Mouse (Mus musculus) limb, embryonic 14.5 days (tissue): ENCODE measurements around the gene Fam171a2. TPM values are rescaled to one million over a fixed set of nuclear protein-coding genes. Genes with fewer than 3 reads are reported as not detected.

Experiments used
- ATAC-seq: fragments of 200-750 bp; cut with Nextera tagmentation; 2 replicates; pipeline ENCODE4 v1.8.0; 2017; ENCODE audit warnings: low read depth, moderate number of reproducible peaks, moderate TSS enrichment; ENCODE audit not compliant: low FRiP score
- DNase-seq: peaks from one replicate; pipeline ENCODE4 v3.0.0-alpha.2; 2015; ENCODE audit warnings: low spot score
- H3K27ac ChIP-seq: fragments of 300-500 bp; sonication (generic); replicated peaks from 2 replicates; pipeline ENCODE4 v1.5.1; 2014; ENCODE audit warnings: low read depth, mild to moderate bottlenecking, low read length, moderate library complexity, mixed read lengths
- H3K27me3 ChIP-seq: fragments of 300-500 bp; sonication (generic); 2 replicates; pipeline ENCODE4 v1.6.1; 2014; ENCODE audit warnings: low read length, mixed read lengths; ENCODE audit not compliant: control insufficient read depth, insufficient read depth
- H3K36me3 ChIP-seq: fragments of 300-500 bp; sonication (generic); 2 replicates; pipeline ENCODE4 v1.6.1; 2014; ENCODE audit warnings: mild to moderate bottlenecking, low read length, moderate library complexity, mixed read lengths; ENCODE audit not compliant: control insufficient read depth, insufficient read depth
- H3K4me1 ChIP-seq: fragments of 300-500 bp; sonication (generic); 2 replicates; pipeline ENCODE4 v1.6.1; 2014; ENCODE audit warnings: antibody characterized with exemption, low read length, mixed read lengths; ENCODE audit not compliant: control insufficient read depth, insufficient read depth
- H3K4me2 ChIP-seq: fragments of 300-500 bp; sonication (generic); replicated peaks from 2 replicates; pipeline ENCODE4 v1.6.1; 2014; ENCODE audit warnings: low read depth, mild to moderate bottlenecking, low read length, moderate library complexity; ENCODE audit not compliant: severe bottlenecking
- H3K4me3 ChIP-seq: fragments of 300-500 bp; sonication (generic); replicated peaks from 2 replicates; pipeline ENCODE4 v1.5.1; 2014; ENCODE audit warnings: low read length
- H3K9ac ChIP-seq: fragments of 300-500 bp; sonication (generic); 2 replicates; pipeline ENCODE4 v1.6.1; 2014; ENCODE audit warnings: mild to moderate bottlenecking, low read depth, low read length, moderate library complexity; ENCODE audit not compliant: severe bottlenecking
- H3K9me3 ChIP-seq: fragments of 300-500 bp; sonication (generic); 2 replicates; pipeline ENCODE4 v1.6.1; 2016; ENCODE audit warnings: low read length; ENCODE audit not compliant: control insufficient read depth
- POLR2A ChIP-seq: fragments of 200-500 bp; IDR thresholded peaks from 2 replicates; pipeline ENCODE4 v1.8.0; 2012; ENCODE audit warnings: inconsistent platforms, mild to moderate bottlenecking, moderate library complexity, borderline replicate concordance; ENCODE audit not compliant: insufficient read depth, insufficient read length; ENCODE audit errors: extremely low read depth
- WGBS: fragments of 180-500 bp; shearing (Covaris S2); extraction: QIAGEN DNeasy Blood & Tissue Kit; methylation state at CpG from one replicate; pipeline ENCODE4 v1.1.7; 2014; 5-methylcytosine and 5-hydroxymethylcytosine counted together
- polyA plus RNA-seq, 2 experiments: library from polyadenylated mRNA; depleted of rRNA in 1 of 2; stranded (reverse) in 1 of 2; unstranded in 1 of 2; fragments of >200 nt; fragmentation: Nextera tagmentation in 1 of 2; extraction: Ambion mirVana in 1 of 2; gene quantifications; 2 replicates each; pipeline versions ENCODE4 v1.2.1 to v1.2.3; 2012 to 2014

Fam171a2 gene
- polyA plus RNA-seq, 2 experiments = 8.9 to 56.8 TPM

GRCm38 (mm10) chr11:102425555-102426316 lies 21.7 kb downstream of the Fam171a2 start:
- no peak for TF ChIP-seq POLR2A
- Histone ChIP-seq H3K4me3 (no peak overlapping the region), H3K27ac (no peak overlapping the region), H3K4me2 (no peak overlapping the region), H3K27me3 (no peaks in the 10 kb centered on the region), H3K4me1 (peaks cover 6% of the 10 kb centered on the region), H3K9ac (no peak overlapping the region), H3K36me3 (no peaks in the 10 kb centered on the region), H3K9me3 (0 out of 2 replicates have a peak, but pooled peaks cover under 1% of the 10 kb centered on the region)
- ATAC-seq = no peak
- DNase-seq = no peak
- WGBS = 87% methylated on average over 8 of the region's 8 CpGs

GRCm38 (mm10) chr11:102424666-102425065 lies 22.8 kb downstream of the Fam171a2 start:
- Histone ChIP-seq H3K27ac (no peak overlapping the region), H3K4me3 (no peak overlapping the region), H3K27me3 (no peaks in the 10 kb centered on the region), H3K9ac (no peak overlapping the region), H3K9me3 (0 out of 2 replicates have a peak, but pooled peaks cover 3% of the 10 kb centered on the region), H3K4me2 (no peak overlapping the region), H3K4me1 (peaks cover 4% of the 10 kb centered on the region), H3K36me3 (no peaks in the 10 kb centered on the region)
- TF ChIP-seq POLR2A = no peak
- DNase-seq (no peak), ATAC-seq (no peak)
- 80% methylated on average over 6 of the region's 6 CpGs for WGBS

- TF ChIP-seq POLR2A = no peak
- H3K36me3 ChIP-seq = no peaks in the 10 kb centered on the region
- no peaks in the 10 kb centered on the region for H3K4me1 ChIP-seq
- 0 out of 2 replicates have a peak, but pooled peaks cover 3% of the 10 kb centered on the region for H3K9me3 ChIP-seq
- H3K27me3 ChIP-seq = no peaks in the 10 kb centered on the region
- DNase-seq (no peak), ATAC-seq (no peak)
- no peak overlapping the region for H3K27ac ChIP-seq
- 59% methylated on average over 8 of the region's 8 CpGs for WGBS
- no peak overlapping the region for H3K4me3 ChIP-seq
- no peak overlapping the region for H3K9ac ChIP-seq
- H3K4me2 ChIP-seq = no peak overlapping the region
Observed at GRCm38 (mm10) chr11:102421559-102421958, 25.9 kb downstream of the Fam171a2 start.

GRCm38 (mm10) chr11:102418887-102419286 lies 28.6 kb downstream of the Fam171a2 start:
- Histone ChIP-seq H3K9me3 (0 out of 2 replicates have a peak, but pooled peaks cover 3% of the 10 kb centered on the region), H3K4me3 (no peak overlapping the region), H3K27me3 (no peaks in the 10 kb centered on the region), H3K4me1 (no peaks in the 10 kb centered on the region), H3K4me2 (no peak overlapping the region), H3K36me3 (no peaks in the 10 kb centered on the region), H3K9ac (no peak overlapping the region), H3K27ac (no peak overlapping the region)
- TF ChIP-seq POLR2A = no peak
- DNase-seq (no peak), ATAC-seq (no peak)

- H3K36me3 ChIP-seq = no peaks in the 10 kb centered on the region
- H3K4me1 ChIP-seq = no peaks in the 10 kb centered on the region
- no peak for ATAC-seq
Observed at GRCm38 (mm10) chr11:102417160-102417559, 30.3 kb downstream of the Fam171a2 start.

More at GRCm38 (mm10) chr11:102417160-102417559, 30.3 kb downstream of the Fam171a2 start:
- no peak overlapping the region for H3K27ac ChIP-seq
- no peaks in the 10 kb centered on the region for H3K27me3 ChIP-seq
- H3K9ac ChIP-seq = no peak overlapping the region
- no peak for TF ChIP-seq POLR2A
- no peak for DNase-seq
- 0 out of 2 replicates have a peak, but pooled peaks cover 3% of the 10 kb centered on the region for H3K9me3 ChIP-seq
- 84% methylated on average over 1 of the region's 1 CpGs for WGBS
- no peak overlapping the region for H3K4me2 ChIP-seq
- no peak overlapping the region for H3K4me3 ChIP-seq
